Mouse (Mus musculus): ENCODE measurements around the gene Ccdc153.

DNA sequence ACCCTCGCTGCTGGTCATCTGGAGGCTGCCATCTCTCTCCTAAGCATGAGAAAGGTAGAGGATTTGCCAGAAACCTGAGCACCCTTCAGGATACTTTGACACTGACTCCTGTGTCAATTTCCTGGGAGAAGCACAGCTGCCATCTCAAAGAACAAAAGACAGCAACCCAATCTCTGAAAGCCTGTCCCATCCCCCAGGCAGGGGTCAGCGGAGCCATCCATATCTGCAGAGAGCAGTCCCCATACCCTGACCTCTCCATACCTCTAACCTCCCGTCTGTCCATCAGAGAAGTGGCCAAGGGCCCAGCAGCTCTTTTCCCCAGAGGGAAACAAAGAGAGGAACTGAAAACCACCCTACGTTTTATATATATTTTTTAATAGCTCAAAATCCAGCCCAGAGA lies 3.9 kb upstream of the Ccdc153 start:
- TF ChIP-seq POLR2A (IDR thresholded peaks at IDR 0.05; ENCODE audit: borderline replicate concordance, extremely low read depth, insufficient read depth, insufficient read length, poor library complexity, severe bottlenecking): no peak
- no peak for TF ChIP-seq CTCF (IDR thresholded peaks at IDR 0.05; ENCODE audit: borderline replicate concordance, extremely low read depth, insufficient read depth, insufficient read length)

All from brain, embryonic 14.5 days (tissue).